Mouse (Mus musculus): ENCODE data around the gene Neurl3. TPM values are rescaled to one million over a fixed set of nuclear protein-coding genes. Genes with fewer than 3 reads are reported as not detected.

Gene Neurl3
- polyA plus RNA-seq, 1 experiment, result 1.3 TPM

GRCm38 (mm10) chr1:36235057-36235639, 39.3 kb downstream of the Neurl3 start:
- DNase-seq (ENCODE audit: low read depth), result no peak
- TF ChIP-seq POLR2A (IDR thresholded peaks at IDR 0.05; ENCODE audit: borderline replicate concordance, extremely low read depth, insufficient read depth, insufficient read length, poor library complexity, severe bottlenecking) (no peak), CTCF (IDR thresholded peaks at IDR 0.05; ENCODE audit: borderline replicate concordance, extremely low read depth, insufficient read depth, insufficient read length) (no peak)

DNA sequence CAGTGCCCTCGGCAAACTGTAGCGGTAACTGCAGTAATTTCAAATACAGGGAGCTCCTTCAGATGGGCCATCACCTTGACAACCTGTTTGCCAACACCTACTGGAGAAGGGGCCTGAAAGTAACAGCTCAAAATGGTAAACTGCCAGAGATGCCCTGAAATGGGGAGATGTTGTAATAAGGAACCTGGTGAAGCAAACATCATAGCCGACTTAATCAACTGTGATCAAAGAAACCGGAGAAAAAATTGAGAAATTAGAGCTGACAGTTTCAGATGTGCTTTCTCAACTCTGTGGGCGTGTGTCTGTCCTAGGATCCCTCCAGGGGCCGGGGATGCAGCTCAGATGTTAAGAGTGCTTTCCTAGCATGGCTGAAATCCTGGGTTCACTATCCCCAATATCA, 41.3 kb downstream of the Neurl3 start:
- TF ChIP-seq POLR2A (IDR thresholded peaks at IDR 0.05; ENCODE audit: borderline replicate concordance, extremely low read depth, insufficient read depth, insufficient read length, poor library complexity, severe bottlenecking), result no peak
- TF ChIP-seq CTCF (IDR thresholded peaks at IDR 0.05; ENCODE audit: borderline replicate concordance, extremely low read depth, insufficient read depth, insufficient read length), result no peak
- DNase-seq (ENCODE audit: low read depth), result no peak

DNA sequence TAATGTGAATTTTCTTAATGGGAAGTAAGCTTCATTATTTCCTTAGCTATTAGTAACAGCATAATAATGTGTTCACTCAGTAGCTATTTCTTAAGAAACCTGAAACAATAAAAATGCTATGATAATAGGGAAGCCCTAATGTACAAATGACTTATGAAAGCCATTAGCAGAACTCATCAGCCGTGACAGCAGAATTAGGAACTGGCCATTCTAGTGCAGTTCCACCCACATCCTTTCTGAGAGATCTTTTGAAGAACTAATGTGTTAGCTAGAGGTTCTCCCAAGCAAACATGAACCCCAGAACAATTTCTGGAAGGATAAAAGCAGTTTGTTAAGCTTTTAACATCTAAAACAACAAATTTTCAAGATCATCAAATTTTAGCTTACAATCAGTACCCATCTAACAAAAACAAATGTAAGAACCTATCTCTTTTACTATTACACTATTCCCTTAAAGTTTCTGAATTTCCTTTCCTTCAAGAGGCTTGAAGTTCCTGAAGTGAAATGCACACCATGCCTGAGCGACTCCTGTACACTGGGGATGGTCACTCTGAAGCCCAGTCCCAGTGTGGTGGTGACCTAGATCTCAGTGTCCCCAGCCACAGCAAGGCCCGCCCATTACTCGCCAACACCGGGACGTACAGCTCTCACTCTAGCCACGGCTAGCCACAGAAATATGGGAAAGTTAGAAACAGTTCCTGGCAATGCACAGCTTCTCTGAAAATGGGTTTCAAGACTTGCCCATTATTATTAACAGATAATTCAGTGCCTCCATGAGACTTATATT, 43.4 kb downstream of the Neurl3 start:
- no peak for TF ChIP-seq CTCF (IDR thresholded peaks at IDR 0.05; ENCODE audit: borderline replicate concordance, extremely low read depth, insufficient read depth, insufficient read length)
- TF ChIP-seq POLR2A (IDR thresholded peaks at IDR 0.05; ENCODE audit: borderline replicate concordance, extremely low read depth, insufficient read depth, insufficient read length, poor library complexity, severe bottlenecking), result no peak

GRCm38 (mm10) chr1:36228461-36228860, 46.0 kb downstream of the Neurl3 start:
- TF ChIP-seq CTCF (IDR thresholded peaks at IDR 0.05; ENCODE audit: borderline replicate concordance, extremely low read depth, insufficient read depth, insufficient read length) (no peak), POLR2A (IDR thresholded peaks at IDR 0.05; ENCODE audit: borderline replicate concordance, extremely low read depth, insufficient read depth, insufficient read length, poor library complexity, severe bottlenecking) (no peak)
- no peak for DNase-seq (ENCODE audit: low read depth)

More for the DNA sequence above, 43.4 kb downstream of the Neurl3 start:
- no peak for DNase-seq (ENCODE audit: low read depth)

- TF ChIP-seq POLR2A (IDR thresholded peaks at IDR 0.05; ENCODE audit: borderline replicate concordance, extremely low read depth, insufficient read depth, insufficient read length, poor library complexity, severe bottlenecking) (no peak), CTCF (IDR thresholded peaks at IDR 0.05; ENCODE audit: borderline replicate concordance, extremely low read depth, insufficient read depth, insufficient read length) (no peak)
- peak; percentile 20 for DNase-seq (ENCODE audit: low read depth)
Measured at GRCm38 (mm10) chr1:36224648-36225047, 49.8 kb downstream of the Neurl3 start.

Other genes starting within 250 kb of the Neurl3 start
- gene Hs6st1, start 206.3 kb downstream of the Neurl3 start, polyA plus RNA-seq (2012; rRNA removed), result 94.1 and 123 TPM in 2 replicates
- gene Uggt1, start 30.0 kb downstream of the Neurl3 start, polyA plus RNA-seq (2012; rRNA removed), result 23.2 and 30.6 TPM in 2 replicates
- 1.8 and 2.8 TPM in 2 replicates for gene Arid5a, start 33.1 kb upstream of the Neurl3 start, polyA plus RNA-seq (2012; rRNA removed)
- gene Kansl3, start 94.5 kb upstream of the Neurl3 start, polyA plus RNA-seq (2012; rRNA removed), result 65.6 and 73.9 TPM in 2 replicates
- 0.03 and 0.07 TPM in 2 replicates for gene Fer1l5, start 97.6 kb upstream of the Neurl3 start, polyA plus RNA-seq (2012; rRNA removed)
- gene Lman2l, start 170.6 kb upstream of the Neurl3 start, polyA plus RNA-seq (2012; rRNA removed), result 46.8 and 52.8 TPM in 2 replicates
- 4.5 and 5.4 TPM in 2 replicates for gene Cnnm4, start 196.9 kb upstream of the Neurl3 start, polyA plus RNA-seq (2012; rRNA removed)
- gene Cnnm3, start 237.2 kb upstream of the Neurl3 start, polyA plus RNA-seq (2012; rRNA removed), result 33.6 TPM in 2 replicates